Mouse (Mus musculus): ENCODE measurements at regions not wholly inside any gene's neighbourhood (a gene's known extent, or its start where the extent isn't known, plus 50 kb on each side); places are given as distances from the start of the nearest gene placed in this dataset.

DNA sequence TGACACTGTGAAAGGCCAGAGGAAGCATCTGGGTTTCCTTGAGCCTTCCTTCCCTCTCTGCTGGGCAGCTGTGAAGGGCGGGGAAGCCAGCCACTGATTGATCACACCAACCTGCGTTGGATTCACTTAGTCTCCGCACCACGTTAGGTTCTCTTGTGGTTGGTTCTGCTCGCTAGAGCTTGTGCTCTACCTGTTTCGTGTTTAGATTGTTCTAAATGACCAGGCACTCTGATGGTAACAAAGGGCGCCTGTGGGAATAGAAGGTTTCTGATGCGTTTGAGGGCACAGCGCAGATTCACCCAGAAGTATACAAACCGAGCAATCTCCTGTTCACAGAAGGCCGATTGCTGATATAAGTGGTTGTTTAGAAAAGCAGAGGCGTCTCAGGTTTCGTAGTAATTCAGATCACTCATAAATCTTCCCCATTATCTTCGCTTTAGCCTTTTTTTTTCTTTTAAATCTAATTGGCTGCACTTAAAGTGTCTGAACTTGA, 84.5 kb upstream of the Map3k1 start:
- TF ChIP-seq CTCF (IDR thresholded peaks at IDR 0.05; ENCODE audit: control insufficient read depth, insufficient read depth, insufficient replicate concordance, low read depth, low read length) (no peak), POLR2A (IDR thresholded peaks at IDR 0.05; ENCODE audit: control insufficient read depth, low read depth, low read length) (no peak)
